Mouse (Mus musculus) midbrain, postnatal 0 days (tissue): Measurements from ENCODE around the gene Sox9. TPM values are rescaled to one million over a fixed set of nuclear protein-coding genes. Genes with fewer than 3 reads are reported as not detected.

Experiments used
- ATAC-seq: fragments of 200-750 bp; cut with Nextera tagmentation; 2 replicates; pipeline ENCODE4 v1.8.0; 2017; ENCODE audit warnings: moderate number of reproducible peaks, mild to moderate bottlenecking, moderate TSS enrichment, moderate library complexity; ENCODE audit not compliant: low FRiP score
- DNase-seq: peaks from one replicate; pipeline ENCODE4 v3.0.0-alpha.2; 2015; ENCODE audit warnings: low spot score
- H3K27ac ChIP-seq: fragments of 300-500 bp; sonication (generic); 2 replicates; pipeline ENCODE4 v1.5.1; 2014; ENCODE audit warnings: low read depth, mild to moderate bottlenecking, low read length, mixed read lengths
- H3K27me3 ChIP-seq: fragments of 300-500 bp; sonication (generic); 2 replicates; pipeline ENCODE4 v1.6.1; 2014; ENCODE audit warnings: low read length, control low read depth, mixed read lengths; ENCODE audit not compliant: insufficient read depth
- H3K36me3 ChIP-seq: fragments of 300-500 bp; sonication (generic); 2 replicates; pipeline ENCODE4 v1.6.1; 2014; ENCODE audit warnings: low read length, control low read depth, mixed read lengths; ENCODE audit not compliant: insufficient read depth
- H3K4me1 ChIP-seq: fragments of 300-500 bp; sonication (generic); 2 replicates; pipeline ENCODE4 v1.6.1; 2014; ENCODE audit warnings: mild to moderate bottlenecking, control low read depth, antibody characterized with exemption, low read length, mixed read lengths; ENCODE audit not compliant: insufficient read depth
- H3K4me2 ChIP-seq: fragments of 300-500 bp; sonication (generic); 2 replicates; pipeline ENCODE4 v1.6.1; 2014; ENCODE audit warnings: low read depth, mild to moderate bottlenecking, low read length, mixed read lengths; ENCODE audit not compliant: poor library complexity, severe bottlenecking
- H3K4me3 ChIP-seq: fragments of 300-500 bp; sonication (generic); 2 replicates; pipeline ENCODE4 v1.5.1; 2014; ENCODE audit warnings: low read depth, mild to moderate bottlenecking, low read length, moderate library complexity
- H3K9ac ChIP-seq: fragments of 300-500 bp; sonication (generic); replicated peaks from 2 replicates; pipeline ENCODE4 v1.6.1; 2014; ENCODE audit warnings: mild to moderate bottlenecking, low read length, moderate library complexity, mixed read lengths; ENCODE audit not compliant: poor library complexity, severe bottlenecking
- H3K9me3 ChIP-seq: fragments of 300-500 bp; sonication (generic); 2 replicates; pipeline ENCODE4 v1.6.1; 2016; ENCODE audit warnings: low read length, control low read depth
- CTCF ChIP-seq: IDR thresholded peaks from 2 replicates; pipeline ENCODE4 v1.5.1; 2016; ENCODE audit warnings: antibody characterized with exemption, mild to moderate bottlenecking
- WGBS: fragments of 180-500 bp; shearing (Covaris S2); extraction: QIAGEN DNeasy Blood & Tissue Kit; methylation state at CpG from one replicate; pipeline ENCODE4 v1.1.7; 2014; 5-methylcytosine and 5-hydroxymethylcytosine counted together
- polyA plus RNA-seq: library from polyadenylated mRNA; unstranded; fragments of >200 nt; fragmentation: Nextera tagmentation; extraction: Ambion mirVana; gene quantifications from 2 replicates; pipeline ENCODE4 v1.2.1, GENCODE M21; 2015
- total RNA-seq: library from RNA; depleted of rRNA; stranded (reverse); fragments of >200 nt; gene quantifications from 2 replicates; pipeline ENCODE4 v1.2.3, GENCODE M21; 2014

Gene Sox9
- total and polyA plus RNA-seq, 2 experiments from 2014 or later: 10.4 to 36.5 TPM

DNA sequence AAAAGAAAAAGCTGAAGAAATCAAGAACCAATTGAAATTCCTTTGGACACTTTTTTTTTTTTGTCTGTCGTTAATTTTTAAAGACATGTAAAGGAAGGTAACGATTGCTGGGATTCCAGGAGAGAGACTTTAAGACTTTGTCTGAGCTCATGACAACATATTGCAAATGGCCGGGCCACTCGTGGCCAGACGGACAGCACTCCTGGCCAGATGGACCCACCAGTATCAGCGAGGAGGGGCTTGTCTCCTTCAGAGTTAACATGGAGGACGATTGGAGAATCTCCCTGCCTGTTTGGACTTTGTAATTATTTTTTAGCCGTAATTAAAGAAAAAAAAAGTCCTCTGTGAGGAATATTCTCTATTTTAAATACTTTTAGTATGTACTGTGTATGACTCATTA lies 3.6 kb downstream of the Sox9 start:
- peak; percentile 65 for DNase-seq

DNA sequence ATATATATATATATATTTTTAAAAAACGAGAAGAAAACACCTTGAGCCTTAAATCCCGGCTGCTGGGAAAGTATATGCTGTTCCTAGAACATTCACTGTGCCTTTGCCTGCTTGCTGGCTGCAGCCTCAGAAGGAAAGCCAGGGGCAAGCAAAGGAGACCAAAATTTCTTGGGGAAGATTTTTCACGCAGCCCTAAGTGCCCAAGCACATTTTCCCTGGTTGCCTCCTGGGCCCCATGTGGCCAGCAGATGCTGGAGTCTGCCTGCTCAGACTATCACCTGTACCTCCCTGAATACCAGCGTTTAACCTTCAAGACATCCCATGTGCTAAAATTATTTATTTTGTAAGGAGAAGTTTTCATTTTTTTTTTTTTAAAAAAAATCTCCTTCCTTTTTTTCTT lies 4.4 kb downstream of the Sox9 start:
- Histone ChIP-seq H3K36me3 (no peaks in the 10 kb centered on the region), H3K27ac (no peak overlapping the region), H3K9ac (no peak overlapping the region), H3K4me2 (peak overlapping the region; percentile 37), H3K4me1 (no peaks in the 10 kb centered on the region), H3K9me3 (no peaks in the 10 kb centered on the region), H3K4me3 (peak overlapping the region; percentile 13; the same call in 1 of the 2 replicates), H3K27me3 (0 out of 2 replicates have a peak, but pooled peaks cover 2% of the 10 kb centered on the region)
- ATAC-seq (no peak), DNase-seq (peak; percentile 11)
- WGBS: 56% methylated on average over 4 of the region's 4 CpGs
- no peak for TF ChIP-seq CTCF

More for the DNA sequence above, 3.6 kb downstream of the Sox9 start:
- peak overlapping the region; percentile 46 for H3K4me3 ChIP-seq
- H3K36me3 ChIP-seq: no peaks in the 10 kb centered on the region
- peaks cover 9% of the 10 kb centered on the region; the same call in 1 of the 2 replicates for H3K27me3 ChIP-seq
- TF ChIP-seq CTCF: no peak
- H3K9ac ChIP-seq: no peak overlapping the region
- no peaks in the 10 kb centered on the region for H3K9me3 ChIP-seq
- no peaks in the 10 kb centered on the region for H3K4me1 ChIP-seq
- no peak overlapping the region for H3K27ac ChIP-seq
- WGBS: 25% methylated on average over 8 of the region's 8 CpGs
- ATAC-seq: no peak
- H3K4me2 ChIP-seq: peak overlapping the region; percentile 96

DNA sequence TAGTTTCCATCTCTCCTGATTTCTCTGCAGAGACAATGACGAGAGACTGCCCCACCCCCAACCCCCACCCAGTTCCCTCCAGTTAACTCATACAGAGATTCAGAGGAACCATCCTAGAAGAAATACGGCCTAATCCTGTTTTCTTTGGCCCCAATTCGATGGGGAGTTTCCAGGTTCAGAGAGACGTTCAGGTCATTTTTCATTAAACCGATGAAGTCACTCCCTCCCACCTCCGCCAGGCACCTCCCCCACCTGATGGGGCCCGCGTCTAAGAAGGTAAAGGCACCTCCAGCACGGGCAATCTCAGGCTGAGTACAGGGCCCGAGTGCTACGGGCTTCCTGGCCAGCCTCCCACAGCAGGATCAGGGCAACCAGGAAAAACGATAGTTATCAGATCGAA lies 6.3 kb downstream of the Sox9 start:
- DNase-seq (no peak), ATAC-seq (no peak)
- Histone ChIP-seq H3K27ac (no peak overlapping the region), H3K4me1 (no peaks in the 10 kb centered on the region), H3K36me3 (no peaks in the 10 kb centered on the region), H3K4me3 (no peak overlapping the region), H3K9ac (no peak overlapping the region), H3K4me2 (no peak overlapping the region), H3K27me3 (no peaks in the 10 kb centered on the region), H3K9me3 (no peaks in the 10 kb centered on the region)
- WGBS: 16% methylated on average over 13 of the region's 13 CpGs
- no peak for TF ChIP-seq CTCF

DNA sequence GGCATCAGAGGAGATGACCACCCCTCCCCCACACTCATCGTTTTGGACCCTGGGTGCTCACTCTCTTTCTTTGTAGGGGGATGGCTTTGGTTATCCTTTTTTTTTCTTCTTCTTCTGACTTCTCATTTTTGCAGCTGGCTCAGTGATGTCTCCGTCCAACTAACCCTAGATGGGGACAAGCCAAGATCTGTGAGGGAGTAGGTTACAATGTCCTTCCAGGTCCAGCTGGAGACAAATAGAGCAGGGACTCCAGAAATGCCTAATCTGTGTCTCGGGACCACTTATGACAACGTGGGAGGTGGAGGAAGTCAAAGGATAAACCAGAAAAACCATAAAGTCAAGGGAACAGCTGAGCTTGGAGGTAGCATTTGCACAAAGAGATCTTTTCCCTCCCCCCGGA lies 14.4 kb downstream of the Sox9 start:
- H3K9me3 ChIP-seq: no peaks in the 10 kb centered on the region
- H3K4me3 ChIP-seq: no peak overlapping the region
- no peak overlapping the region for H3K27ac ChIP-seq
- no peak for ATAC-seq
- H3K4me1 ChIP-seq: no peaks in the 10 kb centered on the region
- no peak for DNase-seq
- H3K36me3 ChIP-seq: no peaks in the 10 kb centered on the region
- no peak overlapping the region for H3K4me2 ChIP-seq
- no peak for TF ChIP-seq CTCF
- WGBS: 90% methylated on average over 5 of the region's 5 CpGs
- no peaks in the 10 kb centered on the region for H3K27me3 ChIP-seq
- H3K9ac ChIP-seq: no peak overlapping the region

DNA sequence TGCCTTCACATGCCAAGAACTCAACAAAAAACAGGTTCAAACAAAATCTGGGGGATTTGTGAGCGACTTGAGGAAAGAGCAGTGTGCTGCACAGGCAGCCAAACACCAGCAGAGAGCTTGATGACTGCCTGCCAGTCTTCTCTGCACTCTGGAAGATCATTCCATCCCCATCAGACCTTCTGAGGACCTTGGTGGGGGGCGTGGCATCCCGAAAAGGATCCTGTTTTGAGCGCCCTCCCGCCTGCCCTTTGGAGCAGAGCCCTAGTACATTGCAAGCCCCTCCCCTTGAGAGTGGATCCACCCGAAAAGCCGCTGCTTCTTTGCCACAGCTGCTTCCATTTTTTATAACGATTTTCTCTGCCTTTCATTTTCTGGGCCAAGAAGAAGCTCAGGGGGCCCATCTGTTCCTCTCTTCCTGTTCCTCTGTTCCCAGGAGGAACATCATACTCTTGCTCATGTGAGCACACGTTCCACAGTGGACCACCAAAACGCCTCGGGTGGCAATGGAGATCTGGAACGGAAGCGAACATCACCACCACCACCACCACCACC lies 16.9 kb downstream of the Sox9 start:
- Histone ChIP-seq H3K4me1 (no peaks in the 10 kb centered on the region), H3K36me3 (no peaks in the 10 kb centered on the region), H3K4me3 (no peak overlapping the region), H3K27ac (no peak overlapping the region), H3K9ac (no peak overlapping the region), H3K4me2 (no peak overlapping the region), H3K9me3 (no peaks in the 10 kb centered on the region), H3K27me3 (no peaks in the 10 kb centered on the region)
- DNase-seq (peak; percentile 46), ATAC-seq (no peak)
- 69% methylated on average over 13 of the region's 13 CpGs for WGBS
- TF ChIP-seq CTCF: no peak

DNA sequence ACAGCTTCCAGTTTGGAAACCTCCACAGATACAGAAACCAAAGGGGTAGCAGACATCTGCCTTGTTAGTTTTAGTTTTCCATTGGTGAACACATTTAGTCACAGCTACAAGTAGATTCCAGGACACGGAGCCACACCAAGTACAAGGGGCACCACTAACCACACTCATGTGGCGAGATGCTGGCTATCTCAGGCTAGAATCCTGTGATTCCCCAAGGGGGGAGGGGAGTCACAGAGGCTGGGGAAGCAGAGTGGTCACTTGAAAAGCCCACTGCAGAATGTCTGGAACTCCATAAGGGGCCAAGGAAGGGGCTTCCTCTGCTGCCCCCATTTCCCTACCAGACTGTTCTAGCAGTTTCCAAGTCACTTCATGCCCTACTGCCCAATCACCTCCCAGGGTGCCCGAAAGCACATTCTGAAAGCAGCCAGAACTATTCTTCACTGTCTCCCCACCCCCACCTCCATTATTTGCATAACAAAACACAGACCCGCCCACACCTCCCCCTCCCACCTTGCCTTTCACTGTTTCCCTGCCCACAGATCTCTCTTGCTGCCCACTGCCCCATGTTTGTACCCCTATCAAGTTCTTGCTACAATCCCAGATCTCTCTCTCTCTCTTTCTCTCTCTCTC lies 19.3 kb downstream of the Sox9 start:
- H3K4me3 ChIP-seq: no peak overlapping the region
- WGBS: 37% methylated on average over 4 of the region's 4 CpGs

More for the DNA sequence above, 19.3 kb downstream of the Sox9 start:
- Histone ChIP-seq H3K27me3 (no peaks in the 10 kb centered on the region), H3K9me3 (no peaks in the 10 kb centered on the region), H3K4me1 (no peaks in the 10 kb centered on the region), H3K9ac (no peak overlapping the region), H3K4me2 (no peak overlapping the region), H3K27ac (no peak overlapping the region), H3K36me3 (no peaks in the 10 kb centered on the region)
- ATAC-seq: no peak
- TF ChIP-seq CTCF: no peak
- DNase-seq: peak; percentile 37
